Mouse (Mus musculus): ENCODE measurements around the gene Pcca.

- no peak for TF ChIP-seq POLR2A (IDR thresholded peaks at IDR 0.05; ENCODE audit: extremely low read depth, insufficient read depth, low read length)
- no peak for TF ChIP-seq CTCF (IDR thresholded peaks at IDR 0.05; ENCODE audit: low read depth, low read length)
These were observed 65.7 kb downstream of the Pcca start for GRCm38 (mm10) chr14:122599839-122600238.
